Mouse (Mus musculus) heart, embryonic 11.5 days (tissue): ENCODE data around the gene Dnaaf5. TPM values are rescaled to one million over a fixed set of nuclear protein-coding genes. Genes with fewer than 3 reads are reported as not detected.

Experiments used
- ATAC-seq: fragments of 200-750 bp; cut with Nextera tagmentation; replicated peaks from 2 replicates; pipeline ENCODE4 v1.8.0; 2017; ENCODE audit warnings: moderate library complexity; ENCODE audit not compliant: insufficient number of reproducible peaks, low FRiP score, low TSS enrichment
- H3K27ac ChIP-seq: fragments of 300-500 bp; sonication (generic); 2 replicates; pipeline ENCODE4 v1.5.1; 2014; ENCODE audit warnings: mild to moderate bottlenecking, low read depth, low read length
- H3K27me3 ChIP-seq: fragments of 300-500 bp; sonication (generic); 2 replicates; pipeline ENCODE4 v1.6.1; 2014; ENCODE audit warnings: mild to moderate bottlenecking, low read length, mixed read lengths; ENCODE audit not compliant: control insufficient read depth, insufficient read depth
- H3K36me3 ChIP-seq: fragments of 300-500 bp; sonication (generic); 2 replicates; pipeline ENCODE4 v1.6.1; 2014; ENCODE audit warnings: mild to moderate bottlenecking, low read length, moderate library complexity, mixed read lengths; ENCODE audit not compliant: control insufficient read depth, insufficient read depth
- H3K4me1 ChIP-seq: fragments of 300-500 bp; sonication (generic); 2 replicates; pipeline ENCODE4 v1.6.1; 2014; ENCODE audit warnings: low read length; ENCODE audit not compliant: control insufficient read depth, insufficient read depth
- H3K4me2 ChIP-seq: fragments of 300-500 bp; sonication (generic); 2 replicates; pipeline ENCODE4 v1.6.1; 2014; ENCODE audit warnings: mild to moderate bottlenecking, moderate library complexity
- H3K4me3 ChIP-seq: fragments of 300-500 bp; sonication (generic); 2 replicates; pipeline ENCODE4 v1.5.1; 2014; ENCODE audit warnings: low read depth, low read length
- H3K9ac ChIP-seq: fragments of 300-500 bp; sonication (generic); 2 replicates; pipeline ENCODE4 v1.6.1; 2014; ENCODE audit warnings: mild to moderate bottlenecking, low read depth, low read length, moderate library complexity
- H3K9me3 ChIP-seq: fragments of 300-500 bp; sonication (generic); replicated peaks from 2 replicates; pipeline ENCODE4 v1.6.1; 2016; ENCODE audit warnings: low read length; ENCODE audit not compliant: control insufficient read depth
- WGBS: fragments of 180-500 bp; shearing (Covaris S2); extraction: QIAGEN DNeasy Blood & Tissue Kit; methylation state at CpG from one replicate; pipeline ENCODE4 v1.1.7; 2014; ENCODE audit not compliant: insufficient replicate concordance; 5-methylcytosine and 5-hydroxymethylcytosine counted together
- polyA plus RNA-seq: library from polyadenylated mRNA; unstranded; fragments of >200 nt; fragmentation: Nextera tagmentation; extraction: Ambion mirVana; gene quantifications from 2 replicates; pipeline ENCODE4 v1.2.1, GENCODE M21; 2014

Gene Dnaaf5
- polyA plus RNA-seq, 1 experiment from 2014 or later = 6.9 TPM

DNA sequence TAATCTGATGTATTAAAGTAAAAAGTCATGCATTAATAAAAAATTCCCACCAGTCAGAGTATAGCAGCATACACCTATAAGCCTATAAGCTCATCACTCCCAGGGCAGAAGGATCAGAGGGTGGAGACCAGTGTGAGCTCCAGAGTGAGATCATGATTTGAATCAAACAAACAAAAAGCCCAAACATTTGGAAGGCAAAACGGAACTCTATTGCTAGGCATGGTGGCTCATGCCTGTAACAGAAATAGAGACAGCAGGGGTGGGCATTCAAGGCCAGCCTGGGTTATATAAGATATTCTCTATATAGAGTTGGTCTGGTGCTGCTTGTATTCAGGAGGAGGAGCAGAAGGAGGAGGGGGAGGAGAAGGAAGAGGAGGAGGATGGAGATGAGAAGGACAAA, 13.7 kb upstream of the Dnaaf5 start:
- Histone ChIP-seq H3K27ac (no peak overlapping the region), H3K36me3 (no peaks in the 10 kb centered on the region), H3K4me2 (no peak overlapping the region), H3K4me3 (no peak overlapping the region), H3K9ac (no peak overlapping the region), H3K27me3 (0 out of 2 replicates have a peak, but pooled peaks cover 2% of the 10 kb centered on the region), H3K4me1 (peaks cover 9% of the 10 kb centered on the region), H3K9me3 (no peaks in the 10 kb centered on the region)
- ATAC-seq = no peak
- 56% methylated on average over 1 of the region's 1 CpGs for WGBS

DNA sequence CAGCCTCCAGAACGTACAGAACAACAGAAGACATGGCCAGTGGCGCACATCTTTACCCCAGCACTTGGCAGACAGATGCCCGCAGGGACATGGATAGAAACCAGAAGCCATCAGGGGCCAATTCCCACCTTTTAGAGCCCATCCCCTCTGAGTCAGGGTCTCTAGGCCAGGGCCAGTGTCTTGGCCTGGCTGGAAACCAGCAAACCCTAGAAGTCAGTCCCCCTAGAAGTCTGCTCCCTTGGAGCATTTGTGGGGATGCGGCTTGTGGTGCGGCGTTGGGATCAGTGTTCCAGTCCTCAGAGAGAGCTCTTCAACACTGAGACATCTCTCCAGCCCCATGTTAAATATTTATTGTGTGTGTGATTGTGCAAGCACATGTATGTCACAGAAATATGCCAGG, 12.8 kb upstream of the Dnaaf5 start:
- Histone ChIP-seq H3K4me2 (no peak overlapping the region), H3K4me1 (peaks cover 9% of the 10 kb centered on the region), H3K27ac (no peak overlapping the region), H3K4me3 (no peak overlapping the region), H3K36me3 (no peaks in the 10 kb centered on the region), H3K9me3 (no peaks in the 10 kb centered on the region), H3K27me3 (no peaks in the 10 kb centered on the region), H3K9ac (no peak overlapping the region)
- 85% methylated on average over 6 of the region's 6 CpGs for WGBS
- ATAC-seq = no peak

DNA sequence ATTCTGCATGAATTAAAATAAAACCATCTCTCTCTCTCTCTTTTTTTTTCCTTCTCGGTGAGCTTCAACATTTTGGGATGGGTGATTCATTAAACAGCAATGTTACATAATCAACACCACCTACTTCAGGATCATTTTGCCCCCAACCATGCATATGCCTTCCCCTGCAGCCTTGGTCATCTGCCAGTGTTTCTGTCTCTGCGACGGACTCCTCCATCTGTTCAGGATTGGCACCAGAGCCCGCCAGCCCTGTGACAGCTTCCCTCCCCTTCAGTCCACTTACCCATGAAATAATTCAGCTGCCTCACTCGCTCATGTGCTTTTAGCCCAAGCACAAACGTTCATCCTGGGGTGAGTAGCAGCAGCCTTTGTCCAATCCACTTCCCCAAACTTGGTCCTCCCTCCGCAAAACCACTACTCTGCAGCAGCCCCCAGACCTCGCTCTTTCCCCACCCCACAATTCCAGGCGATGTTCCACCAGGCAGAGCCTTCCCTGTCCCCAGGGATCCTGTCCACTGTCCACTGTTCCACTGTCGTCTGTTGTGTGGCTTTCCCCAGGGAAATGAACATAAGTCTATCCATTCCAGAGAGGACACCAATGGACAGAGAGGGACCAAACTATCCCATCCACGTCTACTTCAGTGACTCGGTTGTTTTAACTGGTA, 11.6 kb upstream of the Dnaaf5 start:
- Histone ChIP-seq H3K4me1 (peaks cover 9% of the 10 kb centered on the region), H3K27ac (no peak overlapping the region), H3K36me3 (no peaks in the 10 kb centered on the region), H3K4me3 (no peak overlapping the region), H3K9me3 (no peaks in the 10 kb centered on the region), H3K9ac (no peak overlapping the region), H3K4me2 (no peak overlapping the region), H3K27me3 (no peaks in the 10 kb centered on the region)
- ATAC-seq = no peak
- WGBS = 74% methylated on average over 12 of the region's 12 CpGs

DNA sequence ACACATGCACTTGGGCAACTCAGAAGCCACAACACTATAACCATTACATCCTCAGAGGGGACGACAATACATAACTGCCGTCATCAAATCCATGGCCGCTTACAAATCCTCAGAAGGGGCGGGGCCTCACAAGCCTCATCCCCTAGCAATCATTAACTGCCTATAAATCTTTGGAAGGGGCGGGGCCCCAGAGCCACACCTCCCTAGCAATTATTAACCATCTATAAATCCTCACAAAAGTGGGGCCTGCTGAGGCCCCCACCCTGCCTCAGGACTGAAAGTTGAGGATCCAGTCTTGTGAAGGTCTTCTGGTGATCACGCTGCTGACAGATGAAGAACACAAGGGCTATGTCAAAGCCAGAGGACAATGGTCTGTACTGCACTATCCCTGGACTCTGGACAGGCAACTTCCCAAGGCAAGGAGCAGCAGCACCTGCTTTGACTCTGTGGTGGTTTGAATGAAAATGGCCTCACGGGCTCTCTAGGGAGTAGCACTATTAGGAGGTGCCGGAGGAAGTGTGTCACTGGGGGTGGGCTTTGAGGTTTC, 11.0 kb upstream of the Dnaaf5 start:
- H3K9me3 ChIP-seq = no peaks in the 10 kb centered on the region
- H3K27ac ChIP-seq = no peak overlapping the region
- H3K36me3 ChIP-seq = no peaks in the 10 kb centered on the region
- no peak overlapping the region for H3K4me3 ChIP-seq
- no peak overlapping the region for H3K4me2 ChIP-seq
- no peak for ATAC-seq
- no peak overlapping the region for H3K9ac ChIP-seq
- WGBS = 86% methylated on average over 8 of the region's 8 CpGs
- no peaks in the 10 kb centered on the region for H3K27me3 ChIP-seq
- peaks cover 9% of the 10 kb centered on the region for H3K4me1 ChIP-seq

DNA sequence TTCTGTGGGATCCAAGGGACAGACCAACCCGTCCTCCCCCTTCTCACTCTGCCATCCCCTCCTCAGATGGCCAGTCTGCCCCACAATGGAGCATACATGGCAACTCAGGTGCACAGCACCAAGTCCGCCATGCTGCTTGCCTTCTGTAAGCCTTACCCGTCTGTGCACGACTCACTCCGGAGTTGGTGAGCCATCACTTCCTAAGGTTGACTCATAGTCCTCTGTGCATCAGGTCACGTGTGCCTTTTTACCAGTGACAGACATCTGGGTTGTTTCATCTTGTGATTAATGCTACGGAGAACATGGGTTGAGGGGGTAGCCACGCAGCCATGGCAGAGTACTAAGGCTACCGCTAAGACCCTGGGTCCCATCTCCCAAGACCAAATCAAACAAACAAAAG, 9.4 kb upstream of the Dnaaf5 start:
- Histone ChIP-seq H3K27me3 (no peaks in the 10 kb centered on the region), H3K4me2 (no peak overlapping the region), H3K9me3 (no peaks in the 10 kb centered on the region), H3K27ac (no peak overlapping the region), H3K4me3 (no peak overlapping the region), H3K36me3 (no peaks in the 10 kb centered on the region), H3K9ac (no peak overlapping the region), H3K4me1 (peaks cover 9% of the 10 kb centered on the region)
- ATAC-seq = no peak
- WGBS = 82% methylated on average over 9 of the region's 9 CpGs

DNA sequence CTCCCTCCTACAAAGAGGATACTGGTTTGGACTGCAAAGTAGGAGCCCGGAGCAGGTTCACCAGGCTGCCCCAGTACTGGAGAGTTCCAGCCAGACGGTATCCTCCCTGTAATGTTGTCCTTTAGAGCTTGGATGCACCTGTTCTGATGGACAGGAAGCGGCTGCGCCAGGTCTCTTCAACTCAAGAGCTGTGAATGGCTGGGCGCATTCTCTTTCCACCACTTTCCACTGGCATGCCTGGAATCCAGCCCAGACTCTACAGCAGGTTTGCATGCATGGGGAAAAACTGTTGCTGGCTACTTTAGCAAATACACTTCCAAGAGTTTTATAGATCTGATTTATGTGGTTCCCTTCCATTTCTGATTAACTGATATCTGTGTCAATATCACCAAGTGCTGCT, 8.7 kb upstream of the Dnaaf5 start:
- H3K36me3 ChIP-seq = no peaks in the 10 kb centered on the region
- H3K4me1 ChIP-seq = peaks cover 9% of the 10 kb centered on the region
- no peak for ATAC-seq
- 54% methylated on average over 5 of the region's 5 CpGs for whole genome bisulfite sequencing
- no peaks in the 10 kb centered on the region for H3K9me3 ChIP-seq
- H3K27me3 ChIP-seq = no peaks in the 10 kb centered on the region
- H3K4me3 ChIP-seq = no peak overlapping the region
- H3K27ac ChIP-seq = no peak overlapping the region
- no peak overlapping the region; the same call in 1 of the 2 replicates for H3K4me2 ChIP-seq
- H3K9ac ChIP-seq = no peak overlapping the region

DNA sequence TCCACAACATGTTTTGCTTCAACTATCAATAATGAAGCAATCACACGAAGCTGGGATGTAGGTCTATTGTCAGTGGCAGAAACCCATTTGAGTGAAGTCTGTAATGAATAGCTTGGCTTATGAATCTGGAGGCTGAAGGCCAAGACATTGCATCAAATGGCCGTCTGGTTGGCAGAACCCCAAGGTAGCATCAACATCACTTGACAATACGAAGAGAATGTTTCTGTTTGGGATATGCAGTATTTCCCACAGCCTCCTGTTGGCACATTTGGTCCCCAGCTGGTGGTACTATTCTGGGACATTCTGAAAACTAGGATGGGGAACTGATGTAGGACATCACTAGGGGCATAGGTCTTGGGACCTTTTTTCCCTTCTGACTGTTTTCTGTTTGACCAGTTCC, 6.1 kb upstream of the Dnaaf5 start:
- Histone ChIP-seq H3K27ac (no peak overlapping the region), H3K27me3 (no peaks in the 10 kb centered on the region), H3K4me3 (no peak overlapping the region), H3K36me3 (no peaks in the 10 kb centered on the region), H3K9me3 (no peaks in the 10 kb centered on the region), H3K4me1 (peaks cover 9% of the 10 kb centered on the region), H3K4me2 (no peak overlapping the region), H3K9ac (no peak overlapping the region)
- ATAC-seq = no peak
- 72% methylated on average over 3 of the region's 3 CpGs for WGBS

DNA sequence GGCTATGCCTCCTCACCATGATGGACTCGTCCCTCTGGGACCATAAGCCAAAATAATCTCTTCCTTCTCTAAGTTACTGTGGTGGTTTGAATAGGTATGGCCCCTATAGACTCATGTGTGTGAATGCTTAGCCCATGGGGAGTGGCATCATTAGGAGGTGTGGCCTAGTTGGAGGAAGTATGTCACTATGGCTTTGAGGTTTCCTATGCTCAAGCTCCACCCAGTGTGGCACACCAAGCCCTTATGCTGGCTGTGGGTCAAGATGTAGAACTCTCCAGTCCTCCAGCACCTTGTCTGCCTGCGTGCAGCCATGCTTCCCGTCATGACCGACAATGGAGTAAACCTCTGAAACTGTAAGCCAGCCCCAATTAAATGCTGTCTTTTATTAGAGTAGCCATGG, 4.3 kb upstream of the Dnaaf5 start:
- no peak overlapping the region for H3K9ac ChIP-seq
- no peaks in the 10 kb centered on the region for H3K9me3 ChIP-seq
- H3K27ac ChIP-seq = no peak overlapping the region
- H3K4me1 ChIP-seq = peaks cover 6% of the 10 kb centered on the region
- H3K36me3 ChIP-seq = no peaks in the 10 kb centered on the region
- H3K4me3 ChIP-seq = no peak overlapping the region
- H3K4me2 ChIP-seq = no peak overlapping the region
- 88% methylated on average over 4 of the region's 4 CpGs for WGBS
- no peaks in the 10 kb centered on the region for H3K27me3 ChIP-seq
- no peak for ATAC-seq

DNA sequence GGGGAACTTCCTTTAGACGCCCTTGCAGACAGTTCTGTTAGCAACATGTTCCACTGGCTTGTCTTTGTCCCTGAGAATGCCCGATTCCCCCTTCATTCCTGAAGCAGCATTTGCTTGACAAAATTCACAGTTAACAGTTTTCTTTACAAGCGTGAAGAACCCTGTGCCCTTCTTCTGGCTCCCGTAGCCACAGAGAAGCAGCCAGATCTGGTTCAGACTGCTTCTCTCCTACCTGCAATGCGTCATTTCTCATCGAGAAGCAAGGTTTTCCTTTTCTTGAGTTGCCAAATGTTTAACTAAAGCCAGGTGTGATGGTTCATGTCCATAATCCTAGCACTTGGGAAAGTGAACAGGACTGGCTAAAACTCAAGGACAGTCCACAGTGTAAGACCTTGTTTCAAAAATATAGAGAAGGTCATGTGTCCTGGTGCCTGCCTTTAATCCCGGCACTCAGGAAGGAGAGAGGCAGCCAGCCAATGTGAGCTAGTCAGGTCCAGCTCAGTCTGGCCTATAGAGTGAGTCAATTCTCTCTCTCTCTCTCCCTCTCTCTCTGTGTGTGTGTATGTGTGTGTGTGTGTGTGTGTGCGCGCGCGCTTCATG, 3.4 kb upstream of the Dnaaf5 start:
- H3K27ac ChIP-seq = no peak overlapping the region
- 86% methylated on average over 11 of the region's 11 CpGs for WGBS

More for the DNA sequence above, 3.4 kb upstream of the Dnaaf5 start:
- Histone ChIP-seq H3K27me3 (no peaks in the 10 kb centered on the region), H3K36me3 (no peaks in the 10 kb centered on the region), H3K9ac (no peak overlapping the region), H3K4me1 (peaks cover 8% of the 10 kb centered on the region), H3K9me3 (no peaks in the 10 kb centered on the region), H3K4me3 (no peak overlapping the region), H3K4me2 (no peak overlapping the region)
- no peak for ATAC-seq
